Mouse (Mus musculus) forelimb bud, embryonic 11.5 days (tissue): Measurements from ENCODE around the gene Dnajb8.

Experiments
- DNase-seq: peaks from one replicate; pipeline ENCODE4 v3.0.0-alpha.2; 2012; ENCODE audit warnings: low read depth, low spot score

Gene Dnajb8

DNA sequence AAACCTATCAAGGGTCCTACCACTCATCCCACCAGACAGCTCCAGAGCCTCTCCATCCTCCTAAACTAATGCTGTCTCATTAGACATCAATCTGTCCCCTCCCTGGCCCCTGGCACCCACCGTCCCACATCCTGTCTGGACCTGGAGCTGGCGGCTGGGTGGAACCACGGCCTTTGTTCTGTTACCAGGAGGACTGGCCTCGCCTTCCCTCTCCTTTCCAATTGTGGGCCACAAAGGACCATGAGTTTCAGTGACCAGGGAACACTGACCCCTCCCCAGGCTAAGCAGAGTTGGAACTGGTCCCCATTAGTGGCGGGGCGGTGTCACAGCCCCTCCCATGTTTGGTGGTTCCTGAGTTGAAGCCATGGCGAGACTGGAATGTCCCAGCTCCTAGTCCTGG is 5.5 kb downstream of the Dnajb8 start:
- DNase-seq, result no peak

DNA sequence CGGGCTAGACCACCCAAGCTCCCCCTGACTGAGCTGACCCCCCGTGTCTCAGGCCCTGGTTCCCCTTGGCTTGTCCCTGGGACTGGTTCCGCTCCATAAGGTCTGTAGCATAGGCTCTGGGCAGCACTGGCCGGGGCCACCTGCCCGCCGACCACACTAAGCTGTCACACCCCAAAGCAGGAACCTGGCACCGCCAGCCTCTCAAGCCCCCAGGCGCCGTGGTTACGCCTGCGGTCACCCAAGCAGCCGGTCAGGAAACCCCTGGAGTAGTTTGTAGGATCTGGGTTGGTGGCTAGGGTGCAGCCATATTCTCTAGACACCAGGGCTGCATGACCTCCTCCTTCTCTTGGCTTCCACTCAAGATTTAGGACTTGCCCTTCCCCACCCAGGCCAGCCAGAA is 7.2 kb downstream of the Dnajb8 start:
- no peak for DNase-seq

DNA sequence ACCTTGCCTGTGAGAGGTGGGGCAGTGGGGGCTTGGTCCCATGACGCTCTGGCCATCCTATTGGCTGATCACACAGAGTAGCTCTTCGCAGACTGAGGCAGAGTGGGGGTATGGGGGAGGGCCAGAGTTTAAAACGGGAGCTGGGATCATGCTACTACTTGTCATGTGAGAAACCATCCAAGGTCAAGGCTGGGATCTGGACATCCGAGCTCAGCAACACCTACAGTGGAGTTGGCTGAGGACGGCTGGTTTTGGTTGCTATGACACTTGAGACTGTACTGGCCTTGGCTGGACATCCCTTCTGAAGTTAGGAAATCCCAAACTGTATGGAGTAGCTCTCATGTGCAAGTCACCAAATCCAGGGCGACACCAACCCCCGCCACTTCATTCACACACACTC is 9.8 kb downstream of the Dnajb8 start:
- no peak for DNase-seq

DNA sequence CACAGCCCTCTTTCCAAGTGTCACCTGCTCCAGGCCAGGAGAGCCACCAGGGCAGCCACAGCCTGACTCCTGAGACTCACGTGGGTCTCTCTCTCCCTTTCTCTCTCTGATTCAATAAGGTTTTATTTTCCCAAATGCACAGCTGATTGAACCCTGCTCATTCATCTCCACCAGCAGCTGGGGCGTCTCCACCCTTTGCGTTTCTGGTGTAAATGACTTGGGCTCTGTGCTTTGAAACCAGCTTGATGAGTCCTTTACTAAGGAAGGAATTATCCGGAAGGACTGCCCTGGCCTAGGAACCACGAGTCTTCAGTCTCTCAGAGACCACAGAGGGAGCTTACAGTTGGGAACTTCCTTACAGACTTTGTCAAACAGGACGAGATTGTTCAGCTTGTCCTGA is 10.2 kb downstream of the Dnajb8 start:
- no peak for DNase-seq

DNA sequence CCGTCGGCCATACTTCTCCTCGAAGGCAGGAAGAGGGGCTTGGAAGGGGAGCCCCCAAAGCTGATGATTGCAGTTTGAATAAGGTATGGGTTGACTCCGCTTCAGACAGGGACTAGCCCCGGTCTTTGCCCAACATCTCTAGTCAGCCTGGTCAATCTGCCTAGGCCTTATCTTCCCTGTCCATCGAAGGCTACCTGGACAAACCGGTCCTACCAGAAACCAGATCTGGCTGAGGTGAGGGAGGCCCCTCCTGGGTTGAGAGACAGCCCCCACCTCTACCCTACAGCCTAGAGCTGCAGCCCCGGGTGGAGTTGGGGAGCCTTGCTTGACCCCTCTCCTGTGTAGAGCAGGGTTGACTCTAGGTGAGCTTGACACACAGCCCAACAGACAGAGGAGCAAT is 11.9 kb downstream of the Dnajb8 start:
- no peak for DNase-seq

DNA sequence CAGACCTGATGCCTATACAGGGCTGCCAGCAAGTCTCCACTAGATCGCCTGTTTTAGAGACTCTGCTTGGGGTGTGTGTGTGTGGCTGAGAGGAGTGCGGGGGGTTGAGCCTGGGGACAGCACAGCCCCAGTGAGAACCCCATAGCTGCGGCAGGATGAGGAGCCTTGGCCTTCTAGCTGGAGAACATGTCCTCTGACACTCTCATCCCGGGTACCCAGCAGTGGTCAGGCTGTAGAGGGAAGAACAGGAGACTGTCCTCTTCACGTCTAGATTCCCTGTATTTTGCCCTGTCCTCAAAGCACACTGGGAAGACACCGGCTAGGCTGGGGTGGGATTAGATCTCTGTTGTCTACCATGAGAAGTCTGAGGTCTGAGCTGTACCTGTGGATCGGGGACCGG is 13.4 kb downstream of the Dnajb8 start:
- no peak for DNase-seq

DNA sequence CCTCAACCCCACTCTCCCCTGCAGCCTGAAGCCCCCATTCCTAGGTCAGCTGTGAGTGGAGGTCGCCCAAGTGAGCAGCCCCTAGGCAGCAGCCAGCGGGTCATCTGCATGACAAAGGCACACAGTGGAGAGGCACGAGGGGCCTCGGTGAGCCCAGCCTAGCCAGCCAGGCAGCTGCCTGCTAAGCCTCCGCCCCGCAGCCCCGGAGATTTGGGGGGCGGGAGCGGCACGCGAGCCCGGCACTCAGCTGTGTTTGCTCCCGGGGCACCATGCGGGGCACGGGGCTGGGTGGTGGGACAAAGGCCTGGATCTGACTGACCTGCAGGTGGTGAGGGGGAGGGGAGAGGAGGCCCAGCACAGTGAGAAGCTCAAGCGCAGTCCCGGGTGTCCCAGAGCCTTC is 13.9 kb downstream of the Dnajb8 start:
- no peak for DNase-seq

DNA sequence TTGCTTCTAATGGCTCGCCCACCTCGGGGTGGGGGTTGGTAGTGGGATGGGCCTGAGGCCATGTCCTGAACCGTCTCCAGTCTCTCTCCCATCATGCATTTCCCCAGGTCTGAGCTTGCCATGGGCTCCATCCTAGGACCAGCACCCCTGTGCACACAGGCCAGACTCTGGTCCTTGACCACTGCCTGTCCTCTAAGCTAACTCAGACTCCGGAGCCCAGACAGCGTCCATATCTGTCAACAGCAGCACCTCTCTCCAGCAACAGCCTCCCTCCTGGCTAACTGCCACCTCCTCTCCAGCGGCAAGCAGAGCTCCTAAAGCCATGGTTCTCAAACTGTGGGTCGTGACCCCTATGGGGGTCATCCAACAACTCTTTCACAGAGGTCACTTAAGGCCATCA is 14.4 kb downstream of the Dnajb8 start:
- DNase-seq, result no peak

DNA sequence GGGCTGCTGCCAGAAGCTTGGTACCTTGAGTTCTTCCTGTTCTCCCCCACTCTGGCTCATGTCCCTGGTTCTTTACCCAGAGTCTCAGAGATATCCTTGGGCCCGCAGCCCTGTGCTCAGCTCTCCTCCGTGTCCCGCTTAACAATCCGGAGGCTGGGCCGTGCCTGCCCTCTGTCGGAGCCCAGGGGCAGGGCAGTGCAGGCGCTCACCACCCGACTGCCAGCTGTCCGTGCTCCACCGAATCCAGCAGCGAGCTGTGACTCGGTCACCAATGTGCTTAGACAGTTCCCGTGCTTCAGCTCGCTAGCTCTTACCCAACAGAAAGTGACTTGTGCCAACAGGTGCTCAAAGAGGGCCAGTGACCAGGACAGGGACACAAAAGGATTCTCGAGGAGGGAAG is 20.5 kb downstream of the Dnajb8 start:
- DNase-seq, result peak; percentile 60

DNA sequence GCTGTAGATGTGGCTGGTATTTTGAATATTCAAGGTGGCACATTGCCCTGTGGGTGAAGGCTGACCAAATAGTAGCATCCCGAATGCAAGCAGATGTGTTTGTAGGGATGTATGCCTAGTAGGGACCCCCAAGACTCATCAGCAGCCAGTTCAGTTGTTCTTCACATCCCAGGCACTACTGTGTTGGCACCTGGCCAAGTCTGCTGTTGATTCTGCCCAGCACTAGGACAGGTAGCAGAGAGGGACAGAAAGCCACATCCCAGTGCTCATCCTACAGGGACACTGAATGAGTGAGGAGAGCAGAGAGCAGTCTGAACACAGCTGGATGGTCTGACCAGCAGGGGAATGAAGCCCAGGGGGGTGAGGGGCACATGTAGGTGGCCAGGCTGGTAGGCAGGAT is 27.2 kb downstream of the Dnajb8 start:
- DNase-seq, result no peak

DNA sequence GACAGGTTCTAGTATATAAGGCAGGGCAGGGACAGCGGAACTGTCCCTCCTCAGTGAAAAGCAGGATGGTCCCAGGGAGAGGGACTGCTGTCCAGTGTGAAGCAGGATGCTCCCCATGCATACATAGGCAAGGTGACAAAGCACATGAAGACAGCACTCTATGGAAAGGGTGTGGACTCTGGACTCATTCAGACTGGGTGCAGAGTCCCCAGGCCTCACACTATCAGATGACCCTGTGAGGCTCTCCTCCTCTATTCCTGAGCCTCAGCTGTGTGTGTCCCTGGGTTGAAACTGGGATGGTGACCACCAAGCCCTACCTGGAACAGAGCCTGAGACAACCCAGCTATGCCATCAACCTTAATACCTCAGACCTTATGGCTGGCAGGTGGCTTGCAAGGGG is 29.3 kb downstream of the Dnajb8 start:
- no peak for DNase-seq

DNA sequence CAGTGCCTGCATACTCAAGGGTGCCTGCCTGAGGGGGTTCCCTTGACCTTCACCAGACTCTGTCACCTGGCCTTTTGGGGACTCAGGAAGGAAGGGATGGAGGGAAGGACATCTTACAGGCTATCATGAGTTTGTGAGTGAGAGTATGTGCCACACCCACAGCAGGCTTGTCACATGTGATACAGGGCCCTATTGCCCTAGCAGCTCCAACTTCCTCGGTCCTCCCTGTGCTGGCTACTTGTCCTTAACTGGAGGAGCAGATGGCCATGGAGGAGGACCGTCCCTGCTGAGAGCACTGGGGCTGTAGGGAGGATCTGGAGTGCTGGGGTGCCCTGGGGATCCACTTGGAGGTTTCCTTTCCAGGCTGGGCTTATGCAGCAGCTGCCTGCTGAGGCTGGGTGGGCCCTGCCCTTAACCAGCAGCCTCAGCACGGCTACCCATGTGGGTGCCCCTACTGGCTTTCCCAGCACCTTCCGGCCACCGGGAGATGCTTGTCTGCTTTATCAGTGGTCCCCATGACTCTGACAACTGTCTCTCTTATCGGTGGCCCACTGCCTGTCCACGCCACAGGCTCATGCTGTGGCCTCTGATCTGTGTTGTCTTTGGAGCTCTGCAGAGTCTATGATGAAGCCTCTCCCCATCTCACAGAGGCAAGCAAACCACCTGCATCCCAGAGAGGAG is 29.9 kb downstream of the Dnajb8 start:
- no peak for DNase-seq

DNA sequence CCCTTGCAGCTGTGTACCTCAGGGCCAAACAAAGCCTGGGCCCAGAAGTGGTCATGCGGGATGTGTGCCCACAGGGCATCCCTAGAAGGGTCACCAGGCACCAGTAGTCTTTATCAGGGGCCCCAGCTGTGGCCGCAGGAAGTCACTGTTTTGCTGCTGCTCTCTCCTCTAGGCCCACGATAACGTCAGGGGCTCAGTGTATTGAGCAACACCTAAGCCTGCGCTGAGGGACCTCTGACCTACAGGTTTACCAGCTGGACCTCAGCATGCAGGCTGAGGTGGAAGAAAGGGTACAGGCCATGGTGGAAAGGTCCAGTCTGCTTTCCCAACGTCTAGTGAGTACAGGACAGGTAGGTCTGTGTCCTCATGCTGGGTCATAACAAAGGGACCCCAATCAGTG is 32.0 kb downstream of the Dnajb8 start:
- no peak for DNase-seq

DNA sequence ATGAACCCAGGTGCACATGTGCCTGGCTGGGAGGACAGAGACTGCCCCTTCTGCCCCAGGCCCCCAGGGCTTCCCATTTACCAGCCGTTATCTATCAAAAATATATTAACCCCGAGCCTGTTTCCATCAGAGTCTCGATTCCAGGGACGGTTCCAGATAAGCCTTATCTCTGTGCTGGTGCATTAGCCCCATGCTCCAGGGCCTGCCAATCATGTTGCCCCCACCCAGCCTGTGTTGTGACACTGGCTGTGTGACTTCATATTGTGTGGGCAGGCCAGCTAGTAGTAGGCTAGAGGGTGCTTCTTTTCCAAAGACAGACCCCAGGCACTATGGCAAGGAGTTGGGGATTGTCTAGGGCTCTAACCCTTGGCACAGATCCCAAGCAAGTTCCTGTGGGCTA is 33.4 kb downstream of the Dnajb8 start:
- no peak for DNase-seq

DNA sequence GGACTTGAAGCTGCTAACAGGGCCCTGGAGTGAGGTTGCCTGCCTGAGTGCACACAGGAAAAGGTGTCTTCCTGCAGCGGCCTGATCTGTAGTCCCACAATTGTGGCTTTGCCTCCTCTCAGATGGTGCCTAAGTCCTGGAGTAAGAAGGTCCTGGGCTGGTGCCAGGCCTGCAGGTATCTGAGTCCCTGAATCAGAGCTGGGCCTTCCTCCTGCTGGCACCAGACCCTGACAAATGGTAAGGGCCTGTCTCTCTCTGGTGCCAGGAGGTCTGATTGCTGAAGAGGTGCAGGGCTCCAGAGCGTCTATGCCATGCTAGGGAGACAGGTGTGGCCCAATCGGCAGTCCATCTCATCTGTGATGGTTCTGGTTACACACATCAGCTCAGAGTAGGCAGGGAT is 37.6 kb downstream of the Dnajb8 start:
- no peak for DNase-seq

DNA sequence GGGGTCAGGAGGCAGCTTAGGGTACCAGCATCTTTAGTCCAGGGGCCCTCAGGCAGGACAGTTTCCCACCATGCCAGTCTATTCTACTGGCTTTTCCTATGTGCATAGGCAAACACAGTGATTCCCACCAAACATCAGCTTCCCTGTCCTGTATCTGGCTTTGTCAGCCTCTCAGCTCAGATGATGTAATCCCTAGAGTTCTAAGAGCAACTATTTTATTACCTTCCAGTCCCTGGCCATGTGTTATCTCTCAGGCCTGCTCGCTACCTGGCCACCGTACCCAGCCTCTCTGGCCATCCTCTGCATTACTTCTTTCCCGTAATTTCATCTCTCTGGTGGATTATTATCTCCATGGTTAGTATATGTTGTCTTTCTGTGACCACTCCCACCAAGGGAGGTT is 38.6 kb downstream of the Dnajb8 start:
- DNase-seq, result no peak

DNA sequence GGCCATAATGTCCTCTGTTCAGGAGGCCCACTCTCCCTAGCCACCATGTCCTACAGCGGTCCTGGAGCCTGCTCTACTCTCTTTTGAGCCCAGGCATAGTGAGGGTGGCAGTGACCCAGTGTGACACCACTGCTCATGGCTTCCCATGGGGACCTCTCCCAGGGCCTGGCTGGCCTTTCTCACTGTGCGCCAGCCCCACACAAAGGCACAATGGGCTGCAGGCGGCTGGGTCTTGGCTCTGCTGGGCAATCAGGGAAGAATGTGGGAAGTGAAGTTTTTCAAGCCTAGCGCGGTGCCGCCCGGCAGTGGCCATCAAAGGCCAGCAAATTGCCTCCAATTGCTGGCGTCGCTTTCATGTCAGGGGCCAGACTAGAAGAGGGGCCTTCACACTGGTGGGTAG is 40.1 kb downstream of the Dnajb8 start:
- DNase-seq, result peak; percentile 23

DNA sequence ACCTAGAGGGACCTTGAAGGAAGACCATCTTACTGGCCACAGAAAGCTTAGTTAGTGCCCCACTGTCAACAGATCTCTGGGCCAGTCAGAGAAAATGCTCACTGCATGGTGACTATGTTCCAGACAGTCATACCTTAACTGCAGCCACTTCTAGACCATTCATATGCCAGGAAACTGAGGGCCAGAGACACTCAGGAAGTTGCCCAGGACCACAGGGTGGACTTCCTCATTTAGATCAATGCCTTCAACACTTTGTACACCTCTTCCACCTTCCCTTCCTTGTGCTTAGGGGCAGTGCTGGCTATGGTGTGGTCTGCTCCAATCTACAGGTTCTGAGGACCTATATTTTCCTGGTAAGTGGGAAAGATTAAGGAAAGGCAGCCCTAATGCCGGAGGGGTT is 43.3 kb downstream of the Dnajb8 start:
- DNase-seq, result no peak

DNA sequence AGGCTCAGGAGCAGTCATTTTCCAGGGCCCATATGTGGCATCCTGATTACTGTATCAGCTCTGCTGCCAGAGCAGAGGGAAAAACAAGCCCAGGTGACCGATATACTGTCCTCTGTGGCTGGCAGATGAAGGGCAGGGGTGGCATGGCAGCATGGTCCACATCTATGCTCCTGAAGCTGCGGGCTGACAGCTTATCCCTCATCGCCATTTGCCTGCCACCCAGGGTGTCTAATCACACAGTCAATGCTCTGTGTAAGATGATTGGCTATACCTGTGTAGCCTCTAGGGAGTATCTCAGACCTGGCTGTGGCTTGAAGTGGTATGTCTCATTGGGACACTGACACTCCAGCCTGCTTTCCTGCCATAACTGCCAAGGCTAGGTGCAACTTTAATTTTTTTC is 44.0 kb downstream of the Dnajb8 start:
- no peak for DNase-seq

DNA sequence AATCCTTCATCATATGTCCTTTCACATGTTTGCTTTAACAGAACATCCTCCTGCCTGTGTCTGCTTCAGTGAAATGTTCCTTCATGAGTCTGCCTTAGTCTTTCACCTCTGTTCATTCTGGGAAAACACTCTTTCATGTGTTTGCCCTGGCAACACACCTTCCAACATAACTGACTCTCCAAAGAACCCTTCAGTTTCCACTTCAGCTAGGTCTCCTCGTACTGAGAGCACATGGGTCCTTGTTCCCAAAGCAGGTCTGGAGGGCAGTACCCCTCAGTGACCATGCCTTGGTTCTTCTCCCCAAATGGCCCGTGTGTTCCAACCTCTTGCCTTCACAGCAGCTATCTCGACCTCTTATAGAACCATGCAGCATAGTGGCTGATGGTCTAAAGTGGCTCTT is 45.0 kb downstream of the Dnajb8 start:
- no peak for DNase-seq

DNA sequence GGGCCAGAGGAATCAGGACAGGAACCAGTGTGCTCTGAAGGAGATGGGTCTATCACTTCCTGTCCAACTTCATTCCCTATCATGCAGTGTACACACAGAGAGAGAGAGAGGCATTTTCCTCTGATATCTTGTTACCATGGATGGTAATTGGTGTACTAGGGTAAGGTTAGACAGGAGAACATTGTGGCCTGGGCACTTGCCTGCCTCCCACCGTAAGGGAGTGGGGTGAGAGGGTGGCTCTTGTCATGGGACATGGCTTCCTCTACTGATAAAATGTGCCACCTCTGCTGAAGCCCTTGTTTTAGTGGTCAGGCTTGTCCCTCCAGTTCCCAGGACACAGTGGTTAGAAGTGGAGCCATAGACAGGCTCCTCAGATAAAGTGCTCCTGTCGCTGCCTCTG is 45.9 kb downstream of the Dnajb8 start:
- DNase-seq, result no peak

DNA sequence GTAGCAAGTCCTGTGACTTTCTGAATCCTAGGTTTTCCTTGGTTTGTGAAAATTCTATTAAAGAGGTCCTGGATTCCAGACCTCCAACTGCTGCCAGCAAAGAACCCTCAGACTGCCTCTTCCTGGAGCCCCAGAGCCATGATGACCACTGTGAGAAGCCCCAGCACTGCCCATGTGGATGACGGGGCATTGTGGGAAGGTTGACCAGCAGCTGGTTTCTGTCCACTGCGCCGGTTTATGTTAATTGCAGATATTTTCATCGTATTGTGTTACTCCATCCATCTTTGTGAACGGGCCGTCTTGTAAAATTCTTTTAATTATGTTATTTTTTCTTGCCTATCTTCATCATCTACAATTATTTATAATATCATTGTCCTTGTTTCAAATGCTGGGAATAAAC is 52.6 kb downstream of the Dnajb8 start:
- DNase-seq, result no peak

DNA sequence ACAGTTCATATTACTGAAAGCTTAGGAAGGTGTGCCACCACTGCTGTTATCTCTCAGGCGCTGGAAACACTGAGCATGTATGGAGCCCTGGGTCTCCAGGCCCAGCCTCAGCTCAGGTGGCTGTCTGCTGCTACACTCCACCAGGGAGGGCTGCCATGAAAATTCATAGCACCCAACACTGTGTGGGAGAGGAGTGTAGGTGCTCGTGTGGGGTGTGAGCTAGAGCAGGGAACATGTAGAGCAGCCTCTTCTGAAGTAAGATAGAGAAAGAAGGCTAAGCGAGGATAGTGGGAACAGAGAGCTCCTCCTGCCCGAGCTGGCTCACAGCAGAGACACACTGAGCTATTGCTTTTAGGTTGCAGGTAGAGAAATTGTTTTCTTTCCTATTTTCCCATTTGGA is 54.2 kb downstream of the Dnajb8 start:
- DNase-seq, result no peak

DNA sequence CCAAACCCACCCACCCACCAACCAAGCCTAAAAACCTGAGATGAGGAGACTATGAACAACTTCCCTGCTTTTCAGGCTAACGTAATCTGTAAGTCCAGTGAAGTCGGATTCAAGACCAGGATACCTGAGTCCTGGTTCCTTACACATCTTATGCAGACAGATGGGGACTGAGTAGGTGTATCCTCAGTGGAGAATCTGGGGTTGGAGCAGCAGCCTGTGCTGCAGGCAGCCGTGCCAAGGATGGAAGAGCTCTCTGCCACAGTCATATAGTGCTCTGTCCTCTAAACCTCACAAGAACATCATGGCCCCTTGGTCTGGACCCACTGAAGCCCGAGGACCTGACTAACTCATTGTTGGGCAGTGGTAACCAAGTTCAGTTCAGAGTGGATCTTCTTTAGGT is 55.2 kb downstream of the Dnajb8 start:
- no peak for DNase-seq
